Mouse (Mus musculus): ENCODE data around the gene Eci1. TPM values are rescaled to one million over a fixed set of nuclear protein-coding genes. Genes with fewer than 3 reads are reported as not detected.
"Not testable (repeated sequence)": the region's sequence is repeated elsewhere in the genome, so short reads cannot be mapped to it uniquely, and the experiment has no call there.

Gene Eci1
- total and polyA plus RNA-seq, 2 experiments from 2014 or later = 22.0 to 30.0 TPM

DNA sequence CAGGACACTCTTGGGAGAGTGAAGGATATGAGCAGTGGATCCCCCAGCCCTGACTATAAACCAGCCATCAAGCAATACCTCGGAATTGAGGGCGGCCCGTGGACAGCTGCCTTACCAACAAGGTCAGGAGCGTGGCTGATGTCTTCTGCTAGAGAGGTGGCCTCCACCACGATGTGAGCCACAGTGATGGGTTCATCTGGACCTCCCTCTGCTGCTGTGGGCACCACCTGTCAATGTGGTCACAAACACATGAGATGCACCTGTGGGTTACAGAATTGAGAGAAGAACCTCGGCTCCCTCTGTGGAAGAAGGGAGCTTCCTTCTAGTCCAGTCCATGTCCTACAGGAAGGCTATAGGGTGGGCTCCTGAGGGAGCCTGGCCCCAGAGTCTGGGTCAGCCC is 23.1 kb downstream of the Eci1 start:
- Histone ChIP-seq H3K4me3 (ENCODE audit: low read depth, low read length) (no peak overlapping the region), H3K9me3 (ENCODE audit: low read length) (no peaks in the 10 kb centered on the region), H3K36me3 (ENCODE audit: insufficient read depth) (peaks cover 64% of the 10 kb centered on the region), H3K4me2 (ENCODE audit: low read depth) (no peak overlapping the region), H3K27ac (ENCODE audit: low read depth, low read length) (no peak overlapping the region), H3K9ac (no peak overlapping the region), H3K4me1 (ENCODE audit: insufficient read depth) (peaks cover 10% of the 10 kb centered on the region; the same call in 1 of the 2 replicates), H3K27me3 (ENCODE audit: insufficient read depth, low read length) (no peaks in the 10 kb centered on the region)
- WGBS = 94% methylated on average over 6 of the region's 6 CpGs
- no peak for TF ChIP-seq CTCF (IDR thresholded peaks at IDR 0.05; ENCODE audit: low read depth)
- ATAC-seq (no peak), DNase-seq (no peak)

DNA sequence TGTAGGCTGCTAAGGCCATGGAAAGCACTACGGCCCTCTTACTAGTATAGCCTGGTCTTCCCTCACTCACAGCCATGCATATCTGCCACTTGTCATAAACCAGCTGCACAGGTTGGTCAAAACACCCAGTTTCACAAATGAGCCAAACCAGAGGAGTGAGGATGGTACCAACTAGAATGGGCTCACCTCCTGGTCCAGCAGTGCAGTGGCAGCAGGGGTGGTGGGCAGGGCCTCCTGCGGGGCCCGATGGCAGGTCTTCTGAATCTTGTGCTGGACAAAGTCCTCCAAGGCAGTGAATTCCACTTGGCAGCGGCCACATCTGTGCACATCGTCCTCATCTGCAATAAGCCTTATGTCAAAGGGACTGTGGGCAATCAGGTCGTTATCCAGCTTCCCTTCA is 24.8 kb downstream of the Eci1 start:
- H3K36me3 ChIP-seq (ENCODE audit: insufficient read depth) = peaks cover 47% of the 10 kb centered on the region
- H3K27me3 ChIP-seq (ENCODE audit: insufficient read depth, low read length) = no peaks in the 10 kb centered on the region
- H3K27ac ChIP-seq (ENCODE audit: low read depth, low read length) = no peak overlapping the region
- no peak for TF ChIP-seq CTCF (IDR thresholded peaks at IDR 0.05; ENCODE audit: low read depth)
- no peak overlapping the region for H3K9ac ChIP-seq
- ATAC-seq (no peak), DNase-seq (no peak)
- H3K4me1 ChIP-seq (ENCODE audit: insufficient read depth) = peaks cover 10% of the 10 kb centered on the region; the same call in 1 of the 2 replicates
- WGBS = 92% methylated on average over 6 of the region's 6 CpGs
- H3K4me3 ChIP-seq (ENCODE audit: low read depth, low read length) = no peak overlapping the region
- no peak overlapping the region for H3K4me2 ChIP-seq (ENCODE audit: low read depth)
- no peaks in the 10 kb centered on the region for H3K9me3 ChIP-seq (ENCODE audit: low read length)

DNA sequence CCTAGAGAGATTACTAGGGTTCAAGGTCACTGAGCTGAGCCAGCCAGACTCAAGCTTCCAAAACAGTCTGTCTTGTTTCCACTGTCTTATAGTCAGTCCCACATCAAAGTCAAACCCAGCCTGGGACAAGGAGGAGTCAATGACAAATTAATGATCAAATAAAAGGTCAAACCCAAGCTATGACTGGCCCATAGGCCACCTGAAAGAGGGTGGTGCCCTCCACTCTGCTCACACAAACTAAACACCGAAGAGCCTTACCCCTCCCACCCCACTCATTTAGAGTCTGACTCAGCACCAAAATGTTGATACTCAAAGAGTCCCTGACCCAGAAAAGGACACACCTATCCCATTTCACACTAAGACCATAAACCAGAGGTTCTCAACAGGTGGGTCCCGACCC is 26.9 kb downstream of the Eci1 start:
- H3K27ac ChIP-seq (ENCODE audit: low read depth, low read length) = no peak overlapping the region
- H3K9ac ChIP-seq = no peak overlapping the region
- H3K4me3 ChIP-seq (ENCODE audit: low read depth, low read length) = no peak overlapping the region
- peaks cover 10% of the 10 kb centered on the region; the same call in 1 of the 2 replicates for H3K4me1 ChIP-seq (ENCODE audit: insufficient read depth)
- peaks cover 27% of the 10 kb centered on the region for H3K36me3 ChIP-seq (ENCODE audit: insufficient read depth)
- 92% methylated on average over 2 of the region's 2 CpGs for WGBS
- DNase-seq = no peak
- no peaks in the 10 kb centered on the region for H3K9me3 ChIP-seq (ENCODE audit: low read length)
- no peak for ATAC-seq
- TF ChIP-seq CTCF (IDR thresholded peaks at IDR 0.05; ENCODE audit: low read depth) = no peak
- no peak overlapping the region for H3K4me2 ChIP-seq (ENCODE audit: low read depth)
- no peaks in the 10 kb centered on the region for H3K27me3 ChIP-seq (ENCODE audit: insufficient read depth, low read length)

DNA sequence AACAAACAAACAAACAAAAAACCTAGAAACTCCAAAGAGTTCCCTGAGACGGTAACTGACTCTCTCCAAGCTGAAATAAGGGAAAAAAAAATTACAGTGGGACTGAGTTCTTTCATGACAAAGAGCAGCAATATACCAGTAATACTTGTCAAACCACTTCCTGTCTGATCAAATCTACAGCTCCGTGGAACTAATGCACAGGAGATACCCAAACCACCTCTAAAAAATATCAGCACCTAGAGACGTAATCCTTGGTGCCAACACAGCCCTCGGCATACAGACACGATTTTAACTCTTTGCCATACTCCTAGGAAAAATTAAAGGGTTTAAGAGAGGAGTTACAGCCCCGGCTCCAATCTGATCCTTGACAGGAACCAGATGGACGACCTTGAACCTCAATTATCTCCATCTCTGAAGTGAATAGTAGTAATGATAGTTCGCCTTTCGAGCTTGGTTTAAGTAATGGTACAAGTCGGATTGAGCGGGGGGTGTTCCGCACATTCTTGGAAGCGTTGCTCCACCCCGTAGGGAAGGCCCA is 27.8 kb downstream of the Eci1 start:
- Histone ChIP-seq H3K9me3 (ENCODE audit: low read length) (no peaks in the 10 kb centered on the region), H3K4me1 (ENCODE audit: insufficient read depth) (peaks cover 10% of the 10 kb centered on the region; the same call in 1 of the 2 replicates), H3K27ac (ENCODE audit: low read depth, low read length) (peak overlapping the region; percentile 93), H3K4me2 (ENCODE audit: low read depth) (peak overlapping the region; percentile 83), H3K9ac (peak overlapping the region; percentile 94), H3K4me3 (ENCODE audit: low read depth, low read length) (peak overlapping the region; percentile 81), H3K27me3 (ENCODE audit: insufficient read depth, low read length) (no peaks in the 10 kb centered on the region), H3K36me3 (ENCODE audit: insufficient read depth) (peaks cover 18% of the 10 kb centered on the region)
- peak; percentile 16 for DNase-seq
- 7% methylated on average over 14 of the region's 14 CpGs for WGBS
- no peak for ATAC-seq
- no peak for TF ChIP-seq CTCF (IDR thresholded peaks at IDR 0.05; ENCODE audit: low read depth)

DNA sequence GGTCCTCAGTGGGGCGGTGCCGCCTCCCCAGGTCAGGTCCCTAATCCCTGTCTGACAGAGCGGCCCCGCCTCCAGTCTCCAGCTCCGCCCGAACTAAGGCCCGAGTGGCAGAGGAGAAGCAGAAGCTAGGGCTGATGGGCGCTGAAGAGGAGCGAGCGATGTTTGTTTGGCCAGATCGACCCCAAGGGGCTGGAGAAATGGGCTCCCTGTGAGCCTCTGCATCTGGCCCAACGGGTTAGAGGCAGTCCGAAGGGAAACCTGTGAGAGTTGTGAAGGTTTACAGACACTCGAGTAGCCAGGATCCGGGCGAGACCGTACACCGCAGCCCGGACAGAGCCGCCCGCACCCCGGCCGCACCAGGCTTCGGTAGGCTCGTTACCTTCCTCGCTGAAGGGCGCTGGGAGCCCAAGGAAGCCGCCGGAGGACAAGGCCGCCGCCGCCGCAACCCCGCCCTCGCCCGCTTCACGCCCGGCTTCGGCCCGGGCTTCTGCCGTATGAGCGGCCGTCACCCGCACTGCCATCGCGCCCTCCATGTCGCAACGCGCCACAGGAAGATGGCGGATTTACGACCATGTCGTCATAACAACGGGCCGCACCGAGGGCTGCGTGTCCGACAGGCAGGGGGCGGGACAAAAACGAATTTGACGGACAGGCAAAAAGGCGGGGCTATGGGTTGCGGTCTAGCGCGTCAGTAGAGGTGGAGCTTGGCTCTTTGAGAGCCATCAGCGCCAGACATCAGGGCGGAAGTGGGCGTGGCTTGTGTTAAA is 28.5 kb downstream of the Eci1 start:
- H3K4me2 ChIP-seq (ENCODE audit: low read depth) = peak overlapping the region; percentile 83

DNA sequence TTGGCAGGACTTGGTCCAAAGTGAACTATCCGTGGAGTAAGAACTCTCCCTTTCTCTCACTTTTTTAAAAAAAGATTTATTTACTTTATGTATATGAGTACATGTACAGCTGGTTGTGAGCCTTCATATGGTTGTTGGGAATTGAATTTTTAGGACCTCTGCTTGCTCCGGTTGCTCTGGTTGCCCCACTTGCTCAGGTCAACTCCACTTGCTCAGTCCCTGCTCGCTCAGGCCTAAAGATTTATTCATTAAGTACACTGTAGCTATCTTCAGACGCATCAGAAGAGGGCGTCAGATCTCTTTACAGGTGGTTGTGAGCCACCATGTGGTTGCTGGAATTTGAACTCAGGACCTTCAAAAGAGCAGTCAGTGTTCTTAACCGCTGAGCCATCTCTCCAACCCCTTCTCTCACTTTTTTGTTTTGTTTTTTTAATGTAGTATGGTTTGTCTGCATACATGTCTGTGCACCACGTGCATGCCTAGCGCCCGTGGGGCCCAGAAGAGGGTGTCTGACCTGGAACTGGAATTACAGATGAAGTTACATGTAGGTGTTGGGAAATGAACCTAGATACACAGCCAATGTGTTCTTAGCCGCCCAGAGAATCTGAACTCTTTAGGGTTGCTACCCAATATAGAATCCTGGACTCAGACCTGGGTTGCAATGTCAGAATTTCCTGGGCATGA is 29.2 kb downstream of the Eci1 start:
- H3K9me3 ChIP-seq (ENCODE audit: low read length); H3K9ac ChIP-seq; ATAC-seq; DNase-seq; H3K27me3 ChIP-seq (ENCODE audit: insufficient read depth, low read length); H3K27ac ChIP-seq (ENCODE audit: low read depth, low read length); H3K36me3 ChIP-seq (ENCODE audit: insufficient read depth); H3K4me1 ChIP-seq (ENCODE audit: insufficient read depth): not testable (repeated sequence)
- H3K4me2 ChIP-seq (ENCODE audit: low read depth) = peak overlapping the region; percentile 83
- peak overlapping the region; percentile 81 for H3K4me3 ChIP-seq (ENCODE audit: low read depth, low read length)
- 48% methylated on average over 10 of the region's 10 CpGs for WGBS

More for the DNA sequence above, 28.5 kb downstream of the Eci1 start:
- peaks cover 11% of the 10 kb centered on the region; the same call in 1 of the 2 replicates for H3K36me3 ChIP-seq (ENCODE audit: insufficient read depth)
- ATAC-seq (peak; percentile 97), DNase-seq (peak; percentile 99)
- WGBS = 3% methylated on average over 67 of the region's 67 CpGs
- no peaks in the 10 kb centered on the region for H3K27me3 ChIP-seq (ENCODE audit: insufficient read depth, low read length)
- peak; percentile 29 for TF ChIP-seq CTCF (IDR thresholded peaks at IDR 0.05; ENCODE audit: low read depth)
- H3K4me3 ChIP-seq (ENCODE audit: low read depth, low read length) = peak overlapping the region; percentile 81
- H3K9ac ChIP-seq = peak overlapping the region; percentile 94
- peaks cover 10% of the 10 kb centered on the region; the same call in 1 of the 2 replicates for H3K4me1 ChIP-seq (ENCODE audit: insufficient read depth)
- H3K9me3 ChIP-seq (ENCODE audit: low read length) = no peaks in the 10 kb centered on the region
- peak overlapping the region; percentile 93 for H3K27ac ChIP-seq (ENCODE audit: low read depth, low read length)

DNA sequence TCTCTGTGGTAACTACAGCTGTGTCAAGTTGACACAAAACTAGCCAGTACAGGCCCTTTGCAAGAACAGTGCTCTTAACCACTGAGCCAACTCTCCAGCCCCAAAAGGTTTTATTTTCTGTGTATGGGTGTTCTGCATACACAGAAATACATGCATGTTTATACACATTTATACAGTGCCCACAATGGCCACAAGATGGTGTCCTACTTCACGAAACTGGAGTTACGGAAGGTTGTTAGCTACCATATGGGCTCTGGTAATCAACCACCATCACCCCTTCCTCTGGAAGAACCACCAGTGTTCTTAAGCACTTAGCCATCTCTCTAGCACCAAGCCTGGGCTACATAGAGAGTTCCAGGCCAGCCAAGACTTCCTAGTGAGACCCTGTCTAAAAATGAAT is 35.1 kb downstream of the Eci1 start:
- Histone ChIP-seq H3K36me3 (ENCODE audit: insufficient read depth) (no peaks in the 10 kb centered on the region), H3K9me3 (ENCODE audit: low read length) (no peaks in the 10 kb centered on the region), H3K4me2 (ENCODE audit: low read depth) (no peak overlapping the region), H3K4me1 (ENCODE audit: insufficient read depth) (no peaks in the 10 kb centered on the region), H3K9ac (no peak overlapping the region), H3K27me3 (ENCODE audit: insufficient read depth, low read length) (no peaks in the 10 kb centered on the region), H3K27ac (ENCODE audit: low read depth, low read length) (no peak overlapping the region), H3K4me3 (ENCODE audit: low read depth, low read length) (no peak overlapping the region)
- peak; percentile 56 for TF ChIP-seq CTCF (IDR thresholded peaks at IDR 0.05; ENCODE audit: low read depth)
- DNase-seq (peak; percentile 46), ATAC-seq (no peak)
- WGBS = 59% methylated on average over 2 of the region's 2 CpGs

Measured in forebrain, postnatal 0 days (tissue).